Comparison of ENCODE assay signal across 10 mouse cellular contexts in genomic region chr1:152591746-152592498, GRCm38 (mm10).
DNase-seq lines count a peak whose midpoint lies in the region; ATAC-seq and TF ChIP-seq lines count a peak whose summit lies in the region.
"Had no signal": no experiment of that assay in that cellular context is flagged by ENCODE, and none has a peak within 500 bp of the region (broad histone marks: within the 10 kb centered on the region; RNA-seq: fewer than 3 reads in every experiment).

No protein-coding gene starts in this region.

- WGBS in intestine, embryonic 15.5 days, result 87% methylated on average over 15 of the region's 15 CpGs
- 91% methylated on average over 12 of the region's 15 CpGs for WGBS in intestine, postnatal 0 days
- 62% methylated on average over 14 of the region's 15 CpGs for WGBS in liver, embryonic 15.5 days (ENCODE audit: insufficient replicate concordance)

- no peak overlapping the region for H3K27ac ChIP-seq in intestine, embryonic 15.5 days
- H3K27ac ChIP-seq in intestine, postnatal 0 days (ENCODE audit: low read depth, low read length), result no peak overlapping the region
- peak overlapping the region; percentile 97 for H3K27ac ChIP-seq in liver, embryonic 15.5 days (replicated peaks)
- H3K27ac ChIP-seq: hindbrain, postnatal 0 days had no signal

- DNase-seq in CD4-positive helper T cell, adult 2 months (ENCODE audit: low read depth, low spot score), result peak; percentile 6
- DNase-seq in right cerebral cortex, postnatal 25 days, result no peak
- no peak for DNase-seq in yolk sac, embryonic 10.5 days (ENCODE audit: low spot score)
- DNase-seq: cerebellum, adult 8-10 months had no signal

- no peak overlapping the region for H3K4me2 ChIP-seq in intestine, embryonic 15.5 days (replicated peaks)
- no peak overlapping the region for H3K4me2 ChIP-seq in intestine, postnatal 0 days (replicated peaks; ENCODE audit: low read depth)
- peak overlapping the region; percentile 78 for H3K4me2 ChIP-seq in liver, embryonic 15.5 days
- H3K4me2 ChIP-seq: heart, embryonic 11.5 days had no signal

- no peak for TF ChIP-seq CTCF in intestine, postnatal 0 days (IDR thresholded peaks at IDR 0.05; ENCODE audit: low read depth)

- no peaks in the 10 kb centered on the region for H3K9me3 ChIP-seq in intestine, embryonic 15.5 days
- H3K9me3 ChIP-seq in intestine, postnatal 0 days (ENCODE audit: control insufficient read depth), result no peaks in the 10 kb centered on the region
- H3K9me3 ChIP-seq in liver, embryonic 15.5 days (replicated peaks), result no peaks in the 10 kb centered on the region

- 0 out of 2 replicates have a peak, but pooled peaks have one; percentile 38 for ATAC-seq in intestine, embryonic 15.5 days
- no peak for ATAC-seq in intestine, postnatal 0 days
- ATAC-seq in common myeloid progenitor, adult 5-6 weeks (replicated peaks; ENCODE audit: low read depth, poor library complexity, severe bottlenecking), result peak; percentile 56
- peak; percentile 84 for ATAC-seq in liver, embryonic 15.5 days (ENCODE audit: insufficient read depth)

- no peaks in the 10 kb centered on the region for H3K36me3 ChIP-seq in intestine, embryonic 15.5 days
- H3K36me3 ChIP-seq in intestine, postnatal 0 days (ENCODE audit: control insufficient read depth, insufficient read depth), result 0 out of 2 replicates have a peak, but pooled peaks cover 5% of the 10 kb centered on the region
- H3K36me3 ChIP-seq in liver, embryonic 15.5 days (replicated peaks), result no peaks in the 10 kb centered on the region

- H3K4me3 ChIP-seq in intestine, embryonic 15.5 days (replicated peaks), result no peak overlapping the region
- H3K4me3 ChIP-seq in intestine, postnatal 0 days (ENCODE audit: low read depth, low read length), result no peak overlapping the region
- peak overlapping the region; percentile 41 for H3K4me3 ChIP-seq in liver, embryonic 15.5 days (replicated peaks)

- H3K9ac ChIP-seq in intestine, embryonic 15.5 days, result no peak overlapping the region
- H3K9ac ChIP-seq in intestine, postnatal 0 days (ENCODE audit: low read depth, low read length), result no peak overlapping the region
- peak overlapping the region; percentile 25 for H3K9ac ChIP-seq in liver, embryonic 15.5 days

- peaks cover 18% of the 10 kb centered on the region for H3K4me1 ChIP-seq in intestine, embryonic 15.5 days (replicated peaks)
- H3K4me1 ChIP-seq in intestine, postnatal 0 days (replicated peaks; ENCODE audit: control insufficient read depth, insufficient read depth, low read length), result peaks cover 7% of the 10 kb centered on the region
- peaks cover 56% of the 10 kb centered on the region for H3K4me1 ChIP-seq in liver, embryonic 15.5 days (replicated peaks)

- no peaks in the 10 kb centered on the region for H3K27me3 ChIP-seq in intestine, embryonic 15.5 days (replicated peaks)
- H3K27me3 ChIP-seq in intestine, postnatal 0 days (replicated peaks; ENCODE audit: control insufficient read depth, insufficient read depth, low read length), result no peaks in the 10 kb centered on the region
- H3K27me3 ChIP-seq in liver, embryonic 15.5 days, result peaks cover 19% of the 10 kb centered on the region
